In the genomic region with DNA sequence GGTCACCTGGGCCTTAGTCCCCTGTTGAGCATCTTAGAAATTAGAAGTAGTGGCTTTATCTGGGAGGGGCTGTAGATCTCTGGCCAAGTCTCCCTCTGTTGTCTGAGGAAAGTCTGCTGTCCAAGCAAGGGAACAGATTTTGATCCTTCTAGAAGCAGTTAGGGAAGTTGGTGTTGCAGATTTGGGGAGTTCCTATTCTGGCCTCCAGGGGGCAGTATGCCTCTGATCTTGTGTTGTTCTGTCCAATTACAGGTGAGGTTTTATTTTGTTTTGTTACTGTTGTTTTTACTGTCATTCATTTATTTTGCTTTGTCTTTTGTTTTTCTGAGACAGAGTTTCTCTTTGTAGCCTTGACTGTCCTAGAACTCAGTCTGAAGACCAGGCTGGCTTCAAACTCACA, we compare ENCODE assay signal across 8 mouse cellular contexts. TPM values are rescaled to one million over a fixed set of nuclear protein-coding genes. Genes with fewer than 3 reads are reported as not detected.
DNase-seq lines count a peak whose midpoint lies in the region; ATAC-seq and TF ChIP-seq lines count a peak whose summit lies in the region.

No protein-coding gene starts in this region.

- no peak overlapping the region for H3K4me2 ChIP-seq in embryonic facial prominence, embryonic 11.5 days (ENCODE audit: low read depth, low read length)

- TF ChIP-seq CTCF in heart, adult 2 months (IDR thresholded peaks at IDR 0.05): peak; percentile 83
- peak; percentile 80 for TF ChIP-seq CTCF in Patski (IDR thresholded peaks at IDR 0.05)

- H3K27ac ChIP-seq in heart, adult 2 months: no peak overlapping the region
- no peak overlapping the region for H3K27ac ChIP-seq in heart, embryonic 10.5 days
- H3K27ac ChIP-seq in embryonic facial prominence, embryonic 11.5 days (replicated peaks; ENCODE audit: low read depth, low read length): no peak overlapping the region

- no peak for TF ChIP-seq POLR2A in heart, adult 2 months (IDR thresholded peaks at IDR 0.05; ENCODE audit: insufficient read depth, low read depth, low read length)

- CTCF ChIA-PET in Patski (lab: Charles Lee): interaction anchor here (1.3 kb wide), 1 partner anchor 74 kb away, joined by 3 read pairs; no protein-coding TSS in a partner anchor

- no peaks in the 10 kb centered on the region for H3K79me2 ChIP-seq in heart, adult 2 months (replicated peaks; ENCODE audit: control insufficient read depth, insufficient read depth, low read length)

- in situ Hi-C loops in Patski (cut with MboI; ENCODE audit: low pct_unique_long_range_greater_than_20kb): loop anchor here (25.0 kb wide), 1 partner anchor 101 kb away; no protein-coding TSS in a partner anchor

- no peak overlapping the region for H3K4me3 ChIP-seq in heart, adult 2 months
- no peak overlapping the region for H3K4me3 ChIP-seq in heart, embryonic 10.5 days
- H3K4me3 ChIP-seq in embryonic facial prominence, embryonic 11.5 days (ENCODE audit: low read depth, low read length): no peak overlapping the region

- DNase-seq in heart, adult 2 months: peak in 1 of 2 experiments; percentile 37
- DNase-seq in heart, embryonic 10.5 days (ENCODE audit: low spot score): no peak
- DNase-seq in ovary, postnatal 14 days (ENCODE audit: low spot score): peak; percentile 14
- no peak for DNase-seq in ovary, postnatal 10 days (ENCODE audit: low spot score)
- DNase-seq in Patski (ENCODE audit: low read depth, low spot score): no peak
- DNase-seq in embryonic facial prominence, embryonic 11.5 days (ENCODE audit: low spot score): peak; percentile 54
- no peak for DNase-seq in Muller cell, postnatal 12 days (ENCODE audit: inconsistent ontology term)

- H3K4me1 ChIP-seq in heart, adult 2 months (ENCODE audit: control insufficient read depth, insufficient read depth, low read length): peaks cover 3% of the 10 kb centered on the region; the same call in 1 of the 2 replicates
- H3K4me1 ChIP-seq in heart, embryonic 10.5 days: peaks cover 13% of the 10 kb centered on the region
- H3K4me1 ChIP-seq in embryonic facial prominence, embryonic 11.5 days (ENCODE audit: control insufficient read depth, insufficient read depth, low read length): no peaks in the 10 kb centered on the region

- ATAC-seq in Patski: no peak
- no peak for ATAC-seq in embryonic facial prominence, embryonic 11.5 days (replicated peaks; ENCODE audit: insufficient number of reproducible peaks, low FRiP score, low TSS enrichment, low read depth)
- ATAC-seq in megakaryocyte progenitor cell, adult 5-6 weeks (replicated peaks; ENCODE audit: poor library complexity): peak; percentile 77

- no peak overlapping the region for H3K9ac ChIP-seq in heart, adult 2 months (ENCODE audit: low read depth, low read length)
- H3K9ac ChIP-seq in embryonic facial prominence, embryonic 11.5 days (replicated peaks; ENCODE audit: low read length): no peak overlapping the region

- TF ChIP-seq EP300 in heart, adult 2 months (IDR thresholded peaks at IDR 0.05; ENCODE audit: insufficient read depth, low read depth, low read length): no peak

- POLR2A ChIA-PET in Patski (lab: Charles Lee): no interaction called here

- H3K9me3 ChIP-seq in heart, embryonic 10.5 days: no peaks in the 10 kb centered on the region
- H3K9me3 ChIP-seq in embryonic facial prominence, embryonic 11.5 days (replicated peaks; ENCODE audit: control insufficient read depth, low read length): no peaks in the 10 kb centered on the region

- no peaks in the 10 kb centered on the region for H3K27me3 ChIP-seq in heart, adult 2 months (ENCODE audit: control insufficient read depth, insufficient read depth, low read length)
- peaks cover 47% of the 10 kb centered on the region for H3K27me3 ChIP-seq in heart, embryonic 10.5 days (ENCODE audit: insufficient read depth, poor library complexity, severe bottlenecking)
- peaks cover 10% of the 10 kb centered on the region for H3K27me3 ChIP-seq in Patski
- no peaks in the 10 kb centered on the region for H3K27me3 ChIP-seq in embryonic facial prominence, embryonic 11.5 days (ENCODE audit: control insufficient read depth, insufficient read depth, low read length)

- no peaks in the 10 kb centered on the region for H3K36me3 ChIP-seq in heart, adult 2 months (ENCODE audit: control insufficient read depth, insufficient read depth, low read length)
- H3K36me3 ChIP-seq in heart, embryonic 10.5 days: no peaks in the 10 kb centered on the region
- no peaks in the 10 kb centered on the region for H3K36me3 ChIP-seq in embryonic facial prominence, embryonic 11.5 days (replicated peaks; ENCODE audit: control insufficient read depth, insufficient read depth, low read depth, low read length)

- intact Hi-C loops in heart, adult 2 months (cut with DNase I): loop anchor here (5.0 kb wide), 1 partner anchor 286 kb away; no protein-coding TSS in a partner anchor

RNA-seq across cellular contexts. Expression of gene Bhlhe23, which starts 10.0 kb away (rescaled TPM):
- not detected for total RNA-seq in heart, adult 2 months (2021)
- polyA plus RNA-seq in heart, adult 2 months (2012; rRNA removed): not detected in 2 replicates
- polyA plus RNA-seq in heart, embryonic 10.5 days (2016; fragmentation: Nextera tagmentation; extraction: Ambion mirVana): 0.05 TPM in 1 of 2 replicates, not detected in the other
- polyA plus RNA-seq in Patski (2021): not detected
- polyA plus RNA-seq in embryonic facial prominence, embryonic 11.5 days (2014; fragmentation: Nextera tagmentation; extraction: Ambion mirVana): 0.50 and 1.4 TPM in 2 replicates
- total RNA-seq in megakaryocyte progenitor cell, adult 5-6 weeks (2015): not detected in 2 replicates
- total RNA-seq in megakaryocyte progenitor cell, adult 5-6 weeks (2017): not detected in 2 replicates

Comparison
In these comparisons a context has a peak if more than half of its experiments do, and no peak if none do; other contexts are left out.
1. DNase-seq: peak in ovary, postnatal 14 days (single experiment) and embryonic facial prominence, embryonic 11.5 days (single experiment); none in heart, embryonic 10.5 days (single experiment), ovary, postnatal 10 days (single experiment), Patski (single experiment) and Muller cell, postnatal 12 days (single experiment).